Mouse (Mus musculus) neural tube, embryonic 14.5 days (tissue): ENCODE results near the gene Tm9sf1. TPM values are rescaled to one million over a fixed set of nuclear protein-coding genes. Genes with fewer than 3 reads are reported as not detected.

Experiments used
- polyA plus RNA-seq: library from polyadenylated mRNA; unstranded; fragments of >200 nt; fragmentation: Nextera tagmentation; extraction: Ambion mirVana; gene quantifications from 2 replicates; pipeline ENCODE4 v1.2.1, GENCODE M21; 2014

Tm9sf1 gene
- polyA plus RNA-seq, 1 experiment from 2014 or later = 55.9 TPM

Other genes starting within 250 kb of the Tm9sf1 start
- 7.6 and 16.7 TPM in 2 replicates for gene Dhrs4, start 165.0 kb downstream of the Tm9sf1 start, polyA plus RNA-seq
- 28.5 and 46.2 TPM in 2 replicates for gene Carmil3, start 153.2 kb downstream of the Tm9sf1 start, polyA plus RNA-seq
- 13.3 and 16.3 TPM in 2 replicates for gene Cpne6, start 133.4 kb downstream of the Tm9sf1 start, polyA plus RNA-seq
- gene Nrl, start 118.8 kb downstream of the Tm9sf1 start, polyA plus RNA-seq = 0.13 and 0.20 TPM in 2 replicates
- gene Pck2, start 103.5 kb downstream of the Tm9sf1 start, polyA plus RNA-seq = 17.6 and 19.5 TPM in 2 replicates
- 112 and 114 TPM in 2 replicates for gene Dcaf11, start 83.8 kb downstream of the Tm9sf1 start, polyA plus RNA-seq
- gene A730061H03Rik, start 83.4 kb downstream of the Tm9sf1 start, polyA plus RNA-seq = 1.5 TPM in 1 of 2 replicates, not detected in the other
- gene Fitm1, start 68.2 kb downstream of the Tm9sf1 start, polyA plus RNA-seq = 0.58 TPM in 1 of 2 replicates, not detected in the other
- gene Psme1, start 65.7 kb downstream of the Tm9sf1 start, polyA plus RNA-seq = 200 and 226 TPM in 2 replicates
- gene Emc9, start 58.5 kb downstream of the Tm9sf1 start, polyA plus RNA-seq = 38.9 and 48.8 TPM in 2 replicates
- gene Psme2, start 52.7 kb downstream of the Tm9sf1 start, polyA plus RNA-seq = 162 and 184 TPM in 2 replicates
- gene Rnf31, start 52.1 kb downstream of the Tm9sf1 start, polyA plus RNA-seq = 12.3 and 18.8 TPM in 2 replicates
- gene Irf9, start 40.2 kb downstream of the Tm9sf1 start, polyA plus RNA-seq = 6.6 and 8.6 TPM in 2 replicates
- 7.0 and 9.3 TPM in 2 replicates for gene Rec8, start 25.8 kb downstream of the Tm9sf1 start, polyA plus RNA-seq
- gene Ipo4, start 7.8 kb downstream of the Tm9sf1 start, polyA plus RNA-seq = 109 and 110 TPM in 2 replicates
- gene Gm49378, start 5.9 kb downstream of the Tm9sf1 start, polyA plus RNA-seq = 2.9 TPM in 2 replicates
- 0.24 TPM in 1 of 2 replicates, not detected in the other for gene Tssk4, start 6.4 kb upstream of the Tm9sf1 start, polyA plus RNA-seq
- 69.0 and 75.5 TPM in 2 replicates for gene Mdp1, start 16.7 kb upstream of the Tm9sf1 start, polyA plus RNA-seq
- gene Gmpr2, start 28.1 kb upstream of the Tm9sf1 start, polyA plus RNA-seq = 42.5 and 43.7 TPM in 2 replicates
- gene Nedd8, start 28.3 kb upstream of the Tm9sf1 start, polyA plus RNA-seq = 550 and 603 TPM in 2 replicates
- gene Tinf2, start 38.0 kb upstream of the Tm9sf1 start, polyA plus RNA-seq = 28.3 and 28.6 TPM in 2 replicates
- gene Tgm1, start 70.1 kb upstream of the Tm9sf1 start, polyA plus RNA-seq = 0.11 and 0.33 TPM in 2 replicates
- gene Rabggta, start 78.5 kb upstream of the Tm9sf1 start, polyA plus RNA-seq = 47.1 and 59.2 TPM in 2 replicates
- gene Dhrs1, start 101.9 kb upstream of the Tm9sf1 start, polyA plus RNA-seq = 73.6 and 75.5 TPM in 2 replicates
- gene Nop9, start 101.9 kb upstream of the Tm9sf1 start, polyA plus RNA-seq = 27.4 and 30.1 TPM in 2 replicates
- not detected in 2 replicates for gene Cideb, start 114.7 kb upstream of the Tm9sf1 start, polyA plus RNA-seq
- 0.27 and 0.59 TPM in 2 replicates for gene Ltb4r2, start 117.6 kb upstream of the Tm9sf1 start, polyA plus RNA-seq
- gene Ltb4r1, start 122.2 kb upstream of the Tm9sf1 start, polyA plus RNA-seq = 0.19 and 0.24 TPM in 2 replicates
- gene Adcy4, start 140.3 kb upstream of the Tm9sf1 start, polyA plus RNA-seq = 1.9 and 3.9 TPM in 2 replicates
- 1.9 and 2.2 TPM in 2 replicates for gene Ripk3, start 145.1 kb upstream of the Tm9sf1 start, polyA plus RNA-seq
- gene Nfatc4, start 179.3 kb upstream of the Tm9sf1 start, polyA plus RNA-seq = 5.5 and 10.4 TPM in 2 replicates
- 5.8 and 10.2 TPM in 2 replicates for gene Nynrin, start 210.2 kb upstream of the Tm9sf1 start, polyA plus RNA-seq
- 0.24 and 0.91 TPM in 2 replicates for gene Cbln3, start 240.6 kb upstream of the Tm9sf1 start, polyA plus RNA-seq
- 5.9 and 7.3 TPM in 2 replicates for gene Khnyn, start 241.1 kb upstream of the Tm9sf1 start, polyA plus RNA-seq